Mouse (Mus musculus) embryo, embryonic 11.5 days (tissue): Measurements from ENCODE around the gene Cdk9.

Source experiments
- DNase-seq: peaks from one replicate; pipeline ENCODE4 v3.0.0-alpha.2; 2012; ENCODE audit warnings: low read depth, low spot score

Gene Cdk9

DNA sequence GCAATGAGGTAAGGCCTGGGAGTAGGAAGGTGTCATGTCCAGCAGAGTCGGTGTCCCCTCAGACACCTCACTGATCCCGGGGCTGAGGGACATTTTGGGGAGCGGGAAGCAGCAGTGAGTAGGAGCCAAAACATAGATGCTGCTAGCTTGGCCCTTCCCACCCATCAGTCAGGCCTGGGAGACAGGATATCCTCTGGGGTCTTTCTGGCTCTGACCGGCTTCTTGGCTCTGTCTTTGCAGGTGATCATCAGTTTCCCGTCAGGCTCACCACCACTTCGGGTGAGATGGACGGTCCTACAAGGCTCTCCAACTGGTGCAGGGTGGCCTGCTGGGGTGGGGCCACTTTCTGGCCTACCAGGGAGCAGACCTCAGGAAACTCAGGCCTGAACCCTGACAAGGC lies 35.2 kb downstream of the Cdk9 start:
- DNase-seq, result no peak

DNA sequence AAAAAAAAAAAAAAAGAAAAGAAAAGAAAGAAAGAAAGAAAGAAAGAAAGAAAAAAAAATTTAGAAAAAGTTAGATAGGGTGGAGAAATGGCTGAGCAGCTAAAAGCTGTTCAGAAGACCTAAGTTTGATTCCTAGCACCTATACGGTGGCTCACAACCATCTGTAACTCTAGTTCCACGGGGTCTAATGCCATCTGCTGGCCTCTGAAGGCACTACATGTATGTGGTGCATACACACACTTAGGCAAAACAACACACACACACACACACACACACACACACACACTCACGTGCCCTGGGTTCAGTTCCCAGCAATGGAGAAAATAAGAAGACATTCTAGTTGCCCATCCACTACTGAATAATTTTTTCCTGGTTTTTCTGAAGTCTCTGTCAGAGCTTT lies 36.1 kb downstream of the Cdk9 start:
- no peak for DNase-seq

- no peak for DNase-seq
Observed at GRCm38 (mm10) chr2:32673176-32673917, 39.5 kb downstream of the Cdk9 start.

- no peak for DNase-seq
Observed at GRCm38 (mm10) chr2:32671907-32672595, 40.8 kb downstream of the Cdk9 start.

- no peak for DNase-seq
Observed at GRCm38 (mm10) chr2:32671147-32671546, 41.7 kb downstream of the Cdk9 start.

- DNase-seq, result no peak
Observed at GRCm38 (mm10) chr2:32669876-32670275, 43.0 kb downstream of the Cdk9 start.

GRCm38 (mm10) chr2:32668176-32668575 lies 44.7 kb downstream of the Cdk9 start:
- no peak for DNase-seq

GRCm38 (mm10) chr2:32667775-32668174 lies 45.1 kb downstream of the Cdk9 start:
- no peak for DNase-seq

GRCm38 (mm10) chr2:32665853-32666252 lies 47.0 kb downstream of the Cdk9 start:
- DNase-seq, result no peak

- DNase-seq, result no peak
Observed at GRCm38 (mm10) chr2:32665345-32665744, 47.5 kb downstream of the Cdk9 start.

- no peak for DNase-seq
Observed at GRCm38 (mm10) chr2:32662291-32662690, 50.6 kb downstream of the Cdk9 start.

- no peak for DNase-seq
Observed at GRCm38 (mm10) chr2:32661509-32662107, 51.3 kb downstream of the Cdk9 start.

DNA sequence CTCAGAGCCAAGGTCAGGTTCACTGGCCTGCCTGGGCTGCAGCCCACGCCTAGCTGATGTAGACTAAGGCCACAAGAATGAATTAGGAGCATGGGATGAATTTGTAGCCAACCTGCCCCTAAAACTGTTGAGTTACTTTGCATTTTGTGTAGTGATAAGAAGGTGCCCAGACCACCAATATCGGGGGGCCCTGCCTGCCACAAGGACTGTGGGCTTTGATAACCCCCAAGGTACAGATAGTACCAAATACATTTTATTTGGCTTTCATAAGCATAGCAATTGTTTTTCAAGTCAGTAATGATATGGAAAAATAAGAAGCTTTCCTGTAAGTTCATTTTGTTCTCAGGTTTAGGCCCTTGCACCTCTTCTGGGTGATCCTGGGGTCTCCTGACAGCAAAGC lies 54.0 kb downstream of the Cdk9 start:
- no peak for DNase-seq

GRCm38 (mm10) chr2:32655826-32656225 lies 57.0 kb downstream of the Cdk9 start:
- peak; percentile 46 for DNase-seq
